Mouse (Mus musculus) myocyte (in vitro differentiated cells): ENCODE measurements around the gene Rpa1.

Experiments used
- MAX ChIP-seq: IDR thresholded peaks from one replicate; pipeline ENCODE4 v1.6.1; 2011; ENCODE audit warnings: low read depth, mild to moderate bottlenecking, control low read depth
- MYOD1 ChIP-seq, 3 experiments: IDR thresholded peaks; one replicate each; pipeline ENCODE4 v1.6.1; 2011; ENCODE audit warnings: control low read depth in 2 of 3, low read depth in 2 of 3, mild to moderate bottlenecking in 2 of 3, moderate library complexity in 1 of 3; ENCODE audit not compliant: insufficient read length in 2 of 3, control insufficient read depth in 1 of 3
- POLR2A ChIP-seq: IDR thresholded peaks from one replicate; pipeline ENCODE4 v1.6.1; 2011; ENCODE audit warnings: low read depth, mild to moderate bottlenecking, control low read depth, moderate library complexity; ENCODE audit not compliant: insufficient read length
- POLR2AphosphoS2 ChIP-seq: IDR thresholded peaks from one replicate; pipeline ENCODE4 v1.6.1; 2011; ENCODE audit warnings: low read depth, control low read depth; ENCODE audit not compliant: insufficient read length
- REST ChIP-seq: IDR thresholded peaks from one replicate; pipeline ENCODE4 v1.6.1; 2011; ENCODE audit warnings: mild to moderate bottlenecking, control low read depth, moderate library complexity; ENCODE audit not compliant: insufficient read depth, insufficient read length

DNA sequence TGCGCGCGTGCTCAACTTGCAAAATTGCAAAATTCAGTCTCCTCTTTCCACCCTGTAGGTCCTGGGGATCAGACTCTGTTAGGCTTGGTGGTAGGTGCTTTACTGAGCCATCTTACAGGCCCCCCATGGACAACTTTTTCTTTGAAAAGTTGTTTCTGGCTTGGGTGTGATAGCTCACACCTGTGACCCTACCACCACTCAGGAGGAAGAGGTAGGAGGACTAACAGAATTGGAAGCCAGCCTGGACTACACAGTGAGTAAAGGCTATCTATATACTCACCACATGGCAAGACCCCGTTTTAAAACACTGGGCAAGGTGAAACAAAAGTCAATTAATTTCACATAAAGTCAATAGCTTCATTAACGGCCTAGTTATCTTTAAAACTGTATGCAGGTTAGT lies 3.4 kb downstream of the Rpa1 start:
- TF ChIP-seq MYOD1 (IDR thresholded peaks at IDR 0.05; ENCODE audit: control insufficient read depth in 1 of 3, insufficient read length in 2 of 3, low read depth in 2 of 3) (no peak), POLR2A (no peak), MAX (no peak), REST (no peak), POLR2AphosphoS2 (no peak)
